Mouse (Mus musculus) embryonic facial prominence, embryonic 10.5 days (tissue): ENCODE results near the gene Unc93b1. TPM values are rescaled to one million over a fixed set of nuclear protein-coding genes. Genes with fewer than 3 reads are reported as not detected.

Source experiments
- DNase-seq: peaks from one replicate; pipeline ENCODE4 v3.0.0-alpha.2; 2017; ENCODE audit warnings: low spot score
- H3K27ac ChIP-seq: fragments of 300-500 bp; sonication (generic); replicated peaks from 2 replicates; pipeline ENCODE4 v1.5.1; 2016; ENCODE audit warnings: mild to moderate bottlenecking
- H3K27me3 ChIP-seq: fragments of 300-500 bp; sonication (generic); replicated peaks from 2 replicates; pipeline ENCODE4 v1.6.1; 2016; ENCODE audit warnings: low read depth, mild to moderate bottlenecking; ENCODE audit not compliant: poor library complexity, severe bottlenecking
- H3K36me3 ChIP-seq: fragments of 300-500 bp; sonication (generic); replicated peaks from 2 replicates; pipeline ENCODE4 v1.6.1; 2016; ENCODE audit warnings: mild to moderate bottlenecking, moderate library complexity
- H3K4me1 ChIP-seq: fragments of 300-500 bp; sonication (generic); 2 replicates; pipeline ENCODE4 v1.6.1; 2016
- H3K4me3 ChIP-seq: fragments of 300-500 bp; sonication (generic); 2 replicates; pipeline ENCODE4 v1.5.1; 2016; ENCODE audit warnings: mild to moderate bottlenecking, moderate library complexity
- H3K9me3 ChIP-seq: fragments of 300-500 bp; sonication (generic); 2 replicates; pipeline ENCODE4 v1.6.1; 2016; ENCODE audit warnings: mild to moderate bottlenecking
- WGBS: fragments of 180-500 bp; shearing (Covaris S2); methylation state at CpG from one replicate; pipeline ENCODE4 v1.1.7; 2016; 5-methylcytosine and 5-hydroxymethylcytosine counted together
- polyA plus RNA-seq: library from polyadenylated mRNA; unstranded; fragments of >200 nt; fragmentation: Nextera tagmentation; extraction: Ambion mirVana; gene quantifications from 2 replicates; pipeline ENCODE4 v1.2.1, GENCODE M21; 2016

The Unc93b1 gene
- polyA plus RNA-seq, 1 experiment from 2014 or later: 8.4 TPM

DNA sequence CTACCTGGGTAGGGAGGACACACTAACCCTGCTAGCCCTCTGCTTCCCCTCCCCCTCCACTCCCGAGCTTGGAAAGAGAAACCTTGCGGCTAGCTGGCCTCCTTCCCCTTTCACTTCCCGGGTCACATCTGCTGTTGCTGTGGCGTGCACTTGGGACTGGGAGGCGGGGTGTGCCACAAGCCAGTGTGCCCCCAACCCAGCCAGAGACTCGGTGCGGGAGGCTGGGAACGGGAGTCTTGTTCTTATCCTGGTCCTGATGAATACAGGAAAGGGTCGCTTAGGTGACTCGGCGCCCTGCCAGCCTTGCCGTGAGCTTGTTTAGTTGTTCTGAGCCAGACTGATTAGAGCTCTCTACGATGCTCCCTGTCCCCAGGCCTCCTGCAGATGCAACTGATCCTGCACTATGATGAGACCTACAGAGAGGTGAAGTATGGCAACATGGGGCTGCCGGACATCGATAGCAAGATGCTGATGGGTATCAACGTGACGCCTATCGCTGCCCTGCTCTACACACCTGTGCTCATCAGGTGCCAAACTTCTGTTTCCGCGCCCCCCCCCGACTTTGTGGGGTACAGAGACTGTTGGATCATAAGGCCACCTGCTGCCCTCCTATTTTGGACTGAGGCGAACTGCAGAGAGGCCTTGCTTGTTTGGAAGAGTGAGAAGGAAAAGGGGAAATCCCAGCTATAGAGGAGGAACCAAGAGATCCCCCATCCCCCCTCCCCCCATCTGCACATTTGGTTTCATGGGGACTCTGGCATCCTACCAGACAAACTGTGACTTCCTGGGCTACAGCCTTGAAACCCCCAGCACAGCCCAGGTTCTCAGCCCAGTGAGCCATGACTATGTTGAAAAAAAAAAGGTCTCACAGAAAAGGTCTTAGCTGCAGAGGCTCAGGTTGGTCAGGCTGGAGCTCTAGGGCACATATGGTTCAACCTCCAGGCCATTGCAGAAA lies 1.2 kb downstream of the Unc93b1 start:
- Histone ChIP-seq H3K27ac (peak overlapping the region; percentile 73), H3K27me3 (peaks cover 28% of the 10 kb centered on the region), H3K4me3 (peak overlapping the region; percentile 64), H3K9me3 (no peaks in the 10 kb centered on the region), H3K4me1 (peaks cover 17% of the 10 kb centered on the region), H3K36me3 (no peaks in the 10 kb centered on the region)
- 7% methylated on average over 22 of the region's 22 CpGs for WGBS
- peak; percentile 61 for DNase-seq

DNA sequence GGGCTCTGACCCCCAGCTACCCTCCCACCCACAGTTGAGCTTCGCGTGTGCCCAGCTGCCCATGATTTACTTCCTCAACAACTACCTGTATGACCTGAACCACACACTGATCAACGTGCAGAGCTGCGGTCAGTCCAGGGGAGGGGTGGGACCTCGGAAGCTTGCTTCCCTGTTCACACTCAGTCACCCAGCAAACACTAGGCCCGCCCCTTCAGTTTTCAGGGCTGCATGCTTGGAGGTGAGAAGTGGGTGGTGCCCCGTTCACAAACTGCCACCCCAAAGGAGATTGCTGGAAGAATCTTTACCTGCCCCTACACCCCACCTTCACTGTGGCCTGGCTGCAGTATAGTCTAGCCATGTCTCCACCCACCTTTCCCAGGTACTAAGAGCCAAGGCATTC lies 7.3 kb downstream of the Unc93b1 start:
- WGBS: 83% methylated on average over 7 of the region's 7 CpGs
- Histone ChIP-seq H3K9me3 (no peaks in the 10 kb centered on the region), H3K27me3 (peaks cover 32% of the 10 kb centered on the region), H3K36me3 (no peaks in the 10 kb centered on the region), H3K27ac (no peak overlapping the region), H3K4me1 (peaks cover 7% of the 10 kb centered on the region), H3K4me3 (no peak overlapping the region)
- no peak for DNase-seq

DNA sequence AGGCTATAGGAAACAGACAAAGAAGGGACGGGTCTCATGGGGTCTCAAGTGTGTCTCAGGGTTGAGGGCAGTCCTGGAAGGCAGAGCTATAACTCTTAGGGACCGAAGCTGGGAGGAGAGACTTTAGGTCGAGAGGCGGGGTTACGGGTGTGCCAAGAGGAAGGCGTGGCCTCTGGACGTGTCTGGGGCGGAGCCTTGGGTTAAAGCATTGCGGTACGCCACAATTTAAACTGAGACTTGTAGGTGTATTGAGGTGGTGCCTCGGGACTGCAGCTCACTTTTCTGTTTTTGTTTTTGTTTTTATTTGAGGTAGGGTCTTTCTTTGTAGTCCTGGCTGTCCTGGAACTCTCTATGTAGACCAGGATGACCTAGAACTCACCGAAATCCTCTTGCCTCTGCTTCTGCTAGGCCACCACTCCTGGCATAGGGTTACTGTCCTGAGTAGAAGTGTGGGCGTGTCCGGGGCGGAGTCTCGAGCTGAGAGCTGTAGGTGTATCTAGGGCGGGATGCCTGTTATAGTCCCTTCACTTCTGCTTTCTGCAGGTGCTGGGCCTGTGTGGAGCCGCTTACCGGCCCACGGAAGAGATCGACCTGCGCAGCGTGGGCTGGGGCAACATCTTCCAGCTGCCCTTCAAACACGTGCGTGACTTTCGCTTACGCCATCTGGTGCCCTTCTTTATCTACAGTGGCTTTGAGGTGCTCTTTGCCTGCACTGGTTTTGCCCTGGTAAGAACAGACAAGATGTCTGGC lies 8.2 kb downstream of the Unc93b1 start:
- DNase-seq: no peak
- Histone ChIP-seq H3K36me3 (no peaks in the 10 kb centered on the region), H3K4me1 (peaks cover 7% of the 10 kb centered on the region), H3K9me3 (no peaks in the 10 kb centered on the region), H3K27me3 (peaks cover 32% of the 10 kb centered on the region), H3K4me3 (peak overlapping the region; percentile 20; the same call in 1 of the 2 replicates), H3K27ac (no peak overlapping the region)
- 22% methylated on average over 27 of the region's 27 CpGs for WGBS

DNA sequence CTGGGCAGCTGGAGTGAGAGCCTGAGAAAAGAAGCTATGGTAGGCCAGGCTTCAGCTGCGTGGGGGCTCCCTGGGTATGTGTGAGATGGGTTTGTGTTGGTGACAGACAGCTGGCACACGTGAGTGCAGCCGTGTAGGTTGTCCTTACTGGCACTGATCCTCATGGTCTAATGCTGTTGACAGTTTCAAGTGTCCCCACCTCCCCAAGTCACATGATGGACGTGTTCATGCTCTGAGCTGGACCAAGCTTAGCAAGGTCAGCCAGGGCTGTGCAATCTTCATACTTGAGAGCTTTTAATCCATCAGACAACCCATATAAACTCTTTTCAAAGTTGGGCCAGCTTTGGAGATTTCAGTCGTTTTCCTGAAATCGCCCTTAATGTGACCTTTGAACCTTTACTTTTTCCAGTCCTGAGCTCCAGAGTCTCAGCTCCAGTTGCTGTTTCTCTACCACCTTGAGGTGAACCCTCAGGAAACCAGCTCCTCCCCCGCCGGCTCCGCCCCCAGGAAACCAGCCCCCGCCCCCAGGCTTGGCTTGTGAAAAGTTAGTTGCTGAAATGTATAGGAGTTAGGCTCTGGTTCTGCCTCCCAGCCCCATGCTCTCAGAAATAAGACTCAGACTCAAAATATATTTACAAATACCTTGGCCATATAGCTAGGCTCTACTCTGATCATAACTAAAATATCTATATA lies 11.0 kb downstream of the Unc93b1 start:
- 38% methylated on average over 10 of the region's 10 CpGs for WGBS
- Histone ChIP-seq H3K9me3 (no peaks in the 10 kb centered on the region), H3K27me3 (peaks cover 32% of the 10 kb centered on the region), H3K4me1 (peaks cover 7% of the 10 kb centered on the region), H3K4me3 (no peak overlapping the region), H3K27ac (no peak overlapping the region), H3K36me3 (no peaks in the 10 kb centered on the region)
- no peak for DNase-seq

DNA sequence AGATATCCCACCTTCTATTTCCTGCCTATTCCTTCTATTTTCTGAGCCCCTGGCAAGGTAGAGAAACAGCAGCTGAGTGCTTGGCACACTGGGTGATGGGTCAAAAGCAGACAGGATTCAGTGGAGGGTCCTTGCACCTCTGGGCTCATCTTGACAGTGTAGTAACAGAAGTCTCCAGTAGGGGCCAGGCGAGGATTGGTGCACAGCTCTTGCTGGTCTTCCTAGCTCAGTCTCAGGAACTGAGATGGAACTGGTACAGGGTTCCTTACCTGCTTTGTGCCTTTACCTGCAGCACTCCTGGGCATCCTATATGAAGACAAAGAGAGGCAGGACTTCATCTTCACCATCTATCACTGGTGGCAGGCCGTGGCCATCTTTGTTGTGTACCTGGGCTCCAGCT lies 11.7 kb downstream of the Unc93b1 start:
- no peaks in the 10 kb centered on the region for H3K9me3 ChIP-seq
- no peak overlapping the region for H3K27ac ChIP-seq
- WGBS: 18% methylated on average over 2 of the region's 2 CpGs

DNA sequence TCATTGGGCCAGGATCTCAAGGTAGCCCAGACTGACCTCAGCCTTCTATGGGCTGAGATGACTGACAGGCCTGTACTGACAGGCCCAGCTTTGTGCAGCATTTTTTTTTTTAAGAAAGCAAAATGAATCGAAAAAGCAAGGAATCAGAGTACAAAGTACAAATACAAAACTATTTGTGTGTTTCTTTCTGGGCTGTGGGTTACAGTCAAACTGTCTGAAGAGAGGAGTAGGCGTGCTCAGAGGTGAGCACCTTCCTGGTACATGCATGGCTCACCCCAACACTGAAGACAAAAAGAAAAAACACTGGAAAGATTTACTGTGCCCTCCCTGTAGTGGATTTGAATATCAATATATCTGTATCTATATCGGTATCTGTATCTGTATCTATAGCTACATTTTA lies 12.8 kb downstream of the Unc93b1 start:
- Histone ChIP-seq H3K27me3 (peaks cover 15% of the 10 kb centered on the region), H3K27ac (no peak overlapping the region), H3K4me1 (peaks cover 5% of the 10 kb centered on the region), H3K4me3 (no peak overlapping the region), H3K36me3 (no peaks in the 10 kb centered on the region), H3K9me3 (no peaks in the 10 kb centered on the region)
- WGBS: 77% methylated on average over 3 of the region's 3 CpGs
- DNase-seq: no peak

More for the DNA sequence above, 11.7 kb downstream of the Unc93b1 start:
- DNase-seq: peak; percentile 70
- H3K4me1 ChIP-seq: peaks cover 7% of the 10 kb centered on the region
- H3K4me3 ChIP-seq: no peak overlapping the region
- H3K27me3 ChIP-seq: peaks cover 26% of the 10 kb centered on the region
- no peaks in the 10 kb centered on the region for H3K36me3 ChIP-seq

DNA sequence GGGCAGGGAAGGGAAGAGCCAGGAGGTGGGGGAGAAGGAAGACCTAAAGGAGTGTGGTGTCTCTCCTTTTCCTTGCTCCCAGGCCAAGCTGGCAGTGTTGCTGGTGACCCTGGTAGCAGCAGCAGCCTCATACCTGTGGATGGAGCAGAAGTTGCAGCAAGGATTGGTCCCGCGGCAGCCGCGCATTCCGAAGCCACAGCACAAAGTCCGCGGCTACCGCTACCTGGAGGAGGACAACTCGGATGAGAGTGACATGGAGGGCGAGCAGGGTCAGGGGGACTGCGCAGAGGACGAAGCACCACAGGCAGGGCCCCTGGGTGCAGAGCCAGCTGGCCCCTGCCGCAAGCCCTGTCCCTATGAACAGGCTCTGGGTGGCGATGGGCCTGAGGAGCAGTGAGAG lies 13.6 kb downstream of the Unc93b1 start:
- Histone ChIP-seq H3K4me1 (peaks cover 3% of the 10 kb centered on the region), H3K36me3 (no peaks in the 10 kb centered on the region), H3K9me3 (no peaks in the 10 kb centered on the region), H3K27me3 (peaks cover 8% of the 10 kb centered on the region), H3K27ac (no peak overlapping the region), H3K4me3 (no peak overlapping the region)
- 69% methylated on average over 14 of the region's 14 CpGs for WGBS
- DNase-seq: no peak

DNA sequence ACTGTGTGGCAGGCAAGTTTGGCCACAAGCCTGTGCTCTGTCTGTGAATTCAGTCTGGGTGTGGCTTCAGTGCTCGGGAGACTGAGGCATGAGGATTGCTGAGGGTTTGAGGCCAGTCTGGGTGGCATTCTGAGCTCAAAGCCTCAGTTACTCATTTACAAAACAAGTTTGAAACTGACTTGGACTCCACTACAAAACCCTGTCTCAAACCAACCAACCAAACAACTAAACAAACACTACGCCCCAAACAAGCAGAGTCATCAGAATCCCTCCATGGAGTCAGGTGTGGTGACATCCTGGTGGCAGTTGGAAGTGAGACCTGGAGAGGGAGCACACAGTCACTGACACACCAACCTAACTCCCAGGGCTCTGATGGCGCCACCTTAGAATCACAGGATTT lies 15.3 kb downstream of the Unc93b1 start:
- Histone ChIP-seq H3K36me3 (no peaks in the 10 kb centered on the region), H3K27ac (no peak overlapping the region), H3K27me3 (no peaks in the 10 kb centered on the region), H3K4me1 (peaks cover 3% of the 10 kb centered on the region), H3K4me3 (no peak overlapping the region), H3K9me3 (no peaks in the 10 kb centered on the region)
- WGBS: 75% methylated on average over 3 of the region's 3 CpGs
- DNase-seq: no peak

DNA sequence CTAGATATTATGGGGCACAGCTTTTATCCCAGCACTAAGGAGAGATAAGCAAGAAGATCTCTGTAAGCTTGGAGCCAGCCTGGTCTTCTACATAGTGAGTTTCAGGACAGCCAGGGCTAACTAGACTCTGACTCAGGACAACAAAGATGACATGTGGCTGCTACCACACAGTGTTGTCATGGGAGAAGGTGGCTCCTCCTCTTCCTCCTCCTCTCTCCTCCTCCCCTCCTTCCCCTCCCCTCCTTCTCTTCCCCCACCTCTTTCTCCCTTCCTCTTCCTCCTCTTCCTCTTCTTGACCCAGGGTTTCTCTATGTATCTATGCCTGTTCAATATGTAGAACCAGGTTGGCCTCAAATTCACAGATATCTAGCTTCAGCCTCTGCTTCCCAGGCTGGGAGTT lies 16.5 kb downstream of the Unc93b1 start:
- Histone ChIP-seq H3K27ac (no peak overlapping the region), H3K36me3 (no peaks in the 10 kb centered on the region), H3K27me3 (no peaks in the 10 kb centered on the region), H3K9me3 (no peaks in the 10 kb centered on the region), H3K4me3 (no peak overlapping the region), H3K4me1 (peaks cover 3% of the 10 kb centered on the region; the same call in 1 of the 2 replicates)
- DNase-seq: no peak

DNA sequence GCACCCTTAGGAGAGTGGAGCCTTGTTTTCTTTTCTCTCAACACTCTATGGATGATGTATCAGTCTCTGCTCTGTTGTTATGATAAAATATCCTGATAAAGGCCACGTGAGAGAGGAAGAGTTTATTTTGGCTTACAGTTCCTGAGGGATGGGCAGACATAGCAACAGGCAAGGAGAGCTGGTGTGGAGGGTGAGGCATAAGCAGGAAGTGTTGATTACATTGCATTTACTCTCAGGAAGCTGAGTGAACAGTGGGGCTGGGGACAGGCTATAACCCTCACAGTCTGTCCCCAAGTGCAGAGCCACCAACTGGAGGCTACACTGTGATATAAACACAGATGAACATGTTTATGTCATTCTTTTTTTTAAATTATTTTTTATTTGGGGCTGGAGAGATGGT lies 17.1 kb downstream of the Unc93b1 start:
- Histone ChIP-seq H3K27ac (no peak overlapping the region), H3K36me3 (no peaks in the 10 kb centered on the region), H3K4me3 (no peak overlapping the region), H3K27me3 (no peaks in the 10 kb centered on the region), H3K9me3 (no peaks in the 10 kb centered on the region), H3K4me1 (0 out of 2 replicates have a peak, but pooled peaks cover 3% of the 10 kb centered on the region)
- no peak for DNase-seq
- 50% methylated on average over 1 of the region's 1 CpGs for WGBS

DNA sequence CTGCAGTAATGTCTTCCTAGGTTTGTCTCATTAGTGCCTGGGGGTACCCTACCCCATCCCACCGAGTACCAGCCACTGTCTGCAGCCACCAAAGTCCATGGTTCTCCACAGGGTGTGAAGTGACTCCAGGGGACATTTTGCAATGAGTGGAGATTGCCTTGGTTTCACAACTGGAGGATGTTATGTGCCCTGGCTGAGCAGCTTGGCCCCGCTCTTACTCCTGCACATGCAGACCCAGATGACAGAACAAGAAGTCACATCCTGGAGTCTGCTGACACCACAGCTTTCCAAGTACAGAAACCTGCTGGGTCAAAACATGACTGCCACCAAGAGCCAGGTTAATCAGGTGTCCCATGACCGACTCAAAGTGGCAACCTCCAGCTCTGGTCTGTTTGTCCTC lies 20.0 kb downstream of the Unc93b1 start:
- no peak overlapping the region for H3K27ac ChIP-seq
- no peak overlapping the region for H3K4me3 ChIP-seq
- 0 out of 2 replicates have a peak, but pooled peaks cover 3% of the 10 kb centered on the region for H3K4me1 ChIP-seq
- no peaks in the 10 kb centered on the region for H3K27me3 ChIP-seq
- H3K9me3 ChIP-seq: no peaks in the 10 kb centered on the region
- 81% methylated on average over 3 of the region's 3 CpGs for WGBS
- DNase-seq: no peak
- H3K36me3 ChIP-seq: no peaks in the 10 kb centered on the region

DNA sequence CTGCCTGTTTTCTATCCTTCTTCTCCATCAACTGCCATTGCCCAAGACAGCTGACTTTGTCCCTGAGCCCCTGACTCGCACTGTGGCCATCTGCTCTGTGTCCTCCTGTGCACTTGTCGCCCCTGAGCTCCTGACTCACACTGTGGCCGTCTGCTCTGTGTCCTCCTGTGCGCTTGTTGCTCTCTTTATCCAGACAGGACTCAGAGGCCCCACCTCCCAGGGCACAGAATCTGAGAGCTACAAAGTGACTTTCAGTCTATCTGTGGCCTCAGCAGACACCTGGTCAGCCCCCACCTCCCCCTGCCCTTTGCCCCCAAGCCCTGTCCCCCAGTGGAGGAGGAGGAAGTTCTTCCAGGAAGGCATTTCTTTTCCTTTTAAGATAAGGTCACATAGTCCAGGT lies 20.8 kb downstream of the Unc93b1 start:
- Histone ChIP-seq H3K9me3 (no peaks in the 10 kb centered on the region), H3K4me1 (0 out of 2 replicates have a peak, but pooled peaks cover 3% of the 10 kb centered on the region), H3K27ac (no peak overlapping the region), H3K36me3 (no peaks in the 10 kb centered on the region), H3K4me3 (no peak overlapping the region), H3K27me3 (no peaks in the 10 kb centered on the region)
- 69% methylated on average over 4 of the region's 4 CpGs for WGBS
- DNase-seq: no peak
